Mouse (Mus musculus) bone marrow macrophage, adult 2 months (primary cell): ENCODE measurements at regions not wholly inside any gene's neighbourhood (a gene's known extent, or its start where the extent isn't known, plus 50 kb on each side); places are given as distances from the start of the nearest gene placed in this dataset.

Source experiments
- CTCF ChIP-seq: IDR thresholded peaks from 2 replicates; pipeline ENCODE4 v1.5.1; 2012; ENCODE audit warnings: low read depth, mild to moderate bottlenecking, low read length, moderate library complexity
- POLR2A ChIP-seq: IDR thresholded peaks from 2 replicates; pipeline ENCODE4 v1.6.1; 2012; ENCODE audit warnings: mild to moderate bottlenecking, low read depth, low read length, borderline replicate concordance

DNA sequence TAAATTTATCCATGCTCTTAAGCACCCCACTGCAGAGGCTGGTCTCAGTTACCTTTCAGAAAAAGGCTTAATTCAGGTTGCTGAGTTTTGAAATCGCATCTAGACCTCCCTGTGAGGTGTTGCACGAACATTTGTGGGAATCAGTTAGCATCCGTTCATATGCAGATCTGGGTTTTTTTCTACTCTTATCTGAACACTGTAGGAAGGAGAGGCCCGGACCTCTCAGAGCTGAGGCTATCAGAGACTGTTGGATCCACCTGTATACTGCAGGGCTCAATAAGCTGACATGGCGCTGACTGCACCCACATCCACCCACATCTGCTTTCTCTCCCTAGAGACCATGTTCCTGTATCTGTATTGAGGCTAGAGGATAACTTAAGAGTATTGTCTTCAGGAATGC is 1240.4 kb upstream of the A1bg start:
- TF ChIP-seq CTCF, result no peak
- TF ChIP-seq POLR2A, result no peak
